Mouse (Mus musculus) cerebellum, postnatal 36 days (tissue): ENCODE measurements around the gene Pde7b.
A peak's percentile ranks its signal among the peaks of the same experiment; 100 is the strongest.

ENCODE experiments used
- DNase-seq, 2 experiments: peaks; one replicate each; pipeline ENCODE4 v3.0.0; 2021 to 2022; ENCODE audit warnings: mixed read lengths in 2 of 2

Pde7b gene

DNA sequence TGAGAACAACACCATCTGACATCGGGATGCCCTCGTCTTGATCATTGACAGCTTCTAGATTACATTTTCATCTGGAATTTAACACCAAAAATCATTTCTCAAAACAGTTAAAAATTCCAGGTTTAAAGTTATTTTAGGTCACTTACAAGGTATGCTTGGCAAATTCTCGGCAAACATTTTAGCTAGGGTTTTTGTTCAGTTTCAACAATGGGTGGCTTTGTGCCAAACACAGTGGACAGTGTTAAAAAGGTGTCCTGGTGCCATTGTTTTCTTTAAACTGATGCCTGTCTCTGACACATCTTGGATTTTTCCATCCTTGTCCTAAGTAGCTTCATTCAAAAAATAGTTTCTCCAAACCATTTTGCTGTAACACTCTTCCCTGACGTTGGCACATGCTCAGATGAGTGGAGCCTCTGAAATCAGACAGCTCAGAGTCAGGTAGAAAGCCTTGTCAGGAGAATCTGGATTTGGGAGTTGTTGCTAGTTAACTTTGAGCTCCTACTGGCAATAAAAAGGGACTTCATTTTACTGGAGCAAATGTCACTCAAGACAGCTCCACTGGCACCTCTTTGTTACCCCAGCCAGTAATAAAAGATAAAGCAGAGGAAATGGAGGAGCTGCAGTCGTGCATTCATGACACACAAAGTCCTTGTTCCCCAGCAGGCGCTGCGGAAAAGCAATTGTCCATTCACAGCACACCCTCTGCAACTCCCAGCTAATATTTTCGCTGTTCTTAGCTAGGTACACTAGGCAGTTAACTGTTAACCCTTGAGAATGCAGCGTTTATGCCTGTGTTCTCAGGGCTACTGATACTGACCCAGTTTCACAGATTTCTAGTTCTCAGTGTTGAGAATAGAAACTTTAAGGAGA lies 2.0 kb downstream of the Pde7b start:
- DNase-seq: no peak

DNA sequence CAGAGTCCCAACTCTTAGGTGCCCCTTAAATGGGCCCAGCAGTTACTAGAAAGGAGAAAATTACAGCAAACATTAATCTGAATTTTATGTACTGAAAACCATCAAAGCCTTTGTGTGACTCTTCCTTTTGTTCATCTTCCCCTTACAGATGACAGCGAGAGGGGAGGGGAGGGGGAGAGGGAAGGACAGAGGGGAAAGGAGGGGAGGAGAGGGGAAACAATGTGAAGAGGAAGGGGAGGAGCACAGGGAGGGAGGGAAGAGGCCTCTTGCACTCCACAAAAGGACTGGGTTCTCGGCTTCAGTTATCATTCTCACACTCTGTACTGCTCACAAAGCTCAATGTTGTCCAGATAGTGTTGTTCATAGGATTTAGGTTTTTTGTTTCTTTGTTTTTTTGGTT lies 5.7 kb downstream of the Pde7b start:
- no peak for DNase-seq

DNA sequence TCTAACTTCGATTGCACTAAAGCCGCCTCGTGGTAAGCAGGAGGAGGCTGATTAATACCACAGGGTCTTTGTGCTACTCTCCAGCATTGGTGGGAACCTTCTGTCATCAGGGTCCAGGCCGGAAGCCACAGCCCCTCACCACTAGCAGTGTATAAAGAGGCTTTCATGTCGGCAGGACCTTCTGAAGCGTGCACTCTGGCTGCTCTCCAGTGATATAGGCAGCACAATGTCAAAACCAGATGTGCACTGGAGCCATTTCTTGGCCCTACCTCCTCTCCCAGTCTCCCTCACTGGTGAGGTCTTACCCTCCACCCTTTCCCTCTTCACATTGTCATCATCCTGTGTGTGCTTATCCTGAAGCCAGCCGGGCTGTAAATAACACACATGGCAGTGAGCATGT lies 24.2 kb downstream of the Pde7b start:
- no peak for DNase-seq

DNA sequence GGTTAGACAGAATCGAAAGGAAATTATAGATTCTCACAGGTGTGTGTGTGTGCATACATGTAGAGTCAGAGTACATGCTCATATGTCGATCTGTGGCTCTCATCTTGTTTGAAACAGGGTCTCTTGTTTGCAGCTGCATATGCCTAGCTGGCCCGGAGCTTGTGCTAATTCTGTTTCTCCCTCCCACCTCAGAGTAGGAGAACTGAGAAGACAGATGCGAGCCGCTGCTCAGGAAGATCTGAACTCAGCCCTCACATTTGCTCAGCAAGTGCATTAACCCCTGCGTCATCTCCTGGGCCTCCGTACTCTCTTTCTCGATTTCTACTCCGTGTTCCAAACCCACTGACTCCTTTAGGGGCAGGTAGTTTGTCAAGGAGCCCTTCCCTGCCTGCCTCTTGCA lies 25.0 kb downstream of the Pde7b start:
- no peak for DNase-seq

DNA sequence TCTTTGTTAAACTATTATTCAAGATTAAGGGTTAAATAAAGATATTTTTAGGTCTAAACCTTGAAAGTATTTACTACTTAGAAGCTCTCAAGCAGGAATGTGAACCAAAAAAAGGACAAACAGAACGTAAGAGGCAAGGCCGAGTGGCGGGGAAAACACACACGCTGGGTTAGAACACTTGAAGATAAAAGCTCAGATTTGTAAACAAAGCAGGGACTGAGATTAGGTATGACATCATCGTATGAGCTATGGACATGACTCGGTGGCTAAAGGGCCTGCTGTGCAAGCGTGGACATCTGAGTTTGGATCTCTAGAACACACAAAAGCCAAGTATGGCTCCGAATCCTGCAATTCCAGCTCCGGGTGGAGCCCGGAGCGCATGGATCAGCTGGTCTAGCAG lies 29.2 kb downstream of the Pde7b start:
- no peak for DNase-seq

GRCm38 (mm10) chr10:20690002-20690401 lies 34.9 kb downstream of the Pde7b start:
- DNase-seq: no peak

GRCm38 (mm10) chr10:20684151-20684550 lies 40.7 kb downstream of the Pde7b start:
- DNase-seq: no peak

GRCm38 (mm10) chr10:20680986-20681385 lies 43.9 kb downstream of the Pde7b start:
- no peak for DNase-seq

GRCm38 (mm10) chr10:20675321-20675720 lies 49.6 kb downstream of the Pde7b start:
- DNase-seq: peak; percentile 12 to 14

DNA sequence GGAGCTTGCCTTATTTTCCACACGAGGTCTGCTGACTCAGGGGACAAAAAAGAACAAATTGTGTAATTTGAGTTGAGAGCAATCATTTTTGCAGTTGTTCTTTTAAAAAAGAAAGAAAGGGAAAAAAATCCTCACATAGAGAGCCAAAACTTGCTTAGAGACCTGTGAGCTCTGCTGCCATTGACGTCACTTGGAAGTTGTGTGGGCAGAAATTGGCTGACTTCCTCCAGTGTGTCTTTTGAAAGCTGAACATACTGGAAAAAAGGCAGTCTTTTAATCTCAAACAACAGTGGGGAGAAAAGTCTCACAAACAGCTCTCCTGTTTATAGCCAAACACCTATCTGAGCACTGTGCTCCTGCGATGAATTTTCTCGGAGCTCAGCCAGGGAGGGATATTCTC lies 51.1 kb downstream of the Pde7b start:
- no peak for DNase-seq

DNA sequence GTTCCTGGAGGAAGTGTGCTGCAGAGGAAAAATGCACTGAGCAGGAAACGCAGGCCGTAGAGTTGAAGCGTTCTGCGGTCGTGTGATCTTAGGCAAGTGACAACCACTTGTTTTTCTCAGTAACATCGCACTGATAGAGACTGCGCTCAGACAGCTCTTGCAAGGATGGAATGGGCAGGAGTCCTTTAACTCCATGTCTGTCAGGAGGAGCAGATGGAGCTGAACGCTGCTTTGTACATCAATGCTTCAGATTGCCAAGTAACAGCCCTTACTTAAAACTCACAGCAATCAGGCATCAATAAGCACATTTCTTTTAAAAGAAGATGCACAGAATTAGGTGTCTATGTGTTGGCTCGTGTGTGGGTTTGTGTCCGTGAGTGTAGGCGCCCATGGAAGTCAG lies 52.3 kb downstream of the Pde7b start:
- no peak for DNase-seq

DNA sequence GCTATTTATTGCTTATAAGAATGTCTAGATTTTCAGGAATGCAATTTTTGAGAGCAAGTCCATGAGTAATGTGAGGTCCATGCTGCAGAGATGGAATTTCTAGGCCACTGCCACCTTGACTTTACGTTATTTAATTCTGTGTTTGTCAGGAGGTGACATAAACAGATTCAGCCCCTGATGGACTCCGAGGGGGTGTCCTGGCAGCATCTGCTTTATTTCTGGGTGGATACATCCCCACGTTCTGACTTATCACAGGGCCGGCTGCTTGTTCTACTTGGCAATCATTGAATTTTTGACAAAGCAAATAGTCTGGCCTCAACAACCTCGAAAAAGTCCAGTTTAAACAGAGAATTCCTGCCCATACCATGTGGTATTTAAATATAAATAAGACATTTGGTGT lies 53.3 kb downstream of the Pde7b start:
- DNase-seq: no peak

DNA sequence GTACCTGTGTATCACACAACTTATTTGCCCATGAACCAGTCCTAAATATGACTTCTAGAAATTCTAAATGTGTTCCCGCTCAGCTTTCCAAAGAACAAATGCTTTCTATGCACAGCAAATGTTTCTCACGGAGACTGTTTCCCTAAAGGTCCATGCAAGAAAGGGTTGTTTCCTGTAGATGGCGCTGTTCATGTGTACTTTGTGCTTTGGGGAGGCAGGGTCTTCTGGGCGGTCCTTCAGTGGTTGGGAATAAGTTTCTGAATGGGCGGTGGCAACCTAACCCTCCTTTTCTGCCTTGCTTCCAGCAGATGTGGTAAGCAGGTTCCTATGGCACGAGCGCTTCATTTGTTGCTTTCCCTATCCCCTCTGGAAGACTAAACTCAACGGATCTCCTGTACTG lies 54.3 kb downstream of the Pde7b start:
- no peak for DNase-seq

- no peak for DNase-seq
Measured at GRCm38 (mm10) chr10:20669467-20669866, 55.4 kb downstream of the Pde7b start.

DNA sequence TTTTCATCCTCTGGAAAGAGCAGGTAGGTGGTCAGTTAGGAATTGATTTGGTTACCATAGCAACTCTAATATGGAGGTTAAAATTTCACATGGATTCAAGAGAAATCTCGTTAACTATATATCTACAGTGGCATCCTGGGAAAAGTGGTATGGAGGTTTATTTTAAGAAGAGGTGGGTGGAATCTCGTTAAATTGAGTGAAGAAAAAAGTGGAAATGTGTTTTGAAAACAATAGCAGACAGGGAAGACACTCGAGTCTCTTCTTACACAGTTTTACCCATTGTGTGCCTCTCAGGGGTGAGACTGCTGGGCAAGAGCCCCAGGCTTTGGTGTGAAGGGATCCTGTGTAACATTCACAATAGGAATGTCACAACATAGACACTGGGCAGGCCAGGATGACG lies 56.3 kb downstream of the Pde7b start:
- no peak for DNase-seq

DNA sequence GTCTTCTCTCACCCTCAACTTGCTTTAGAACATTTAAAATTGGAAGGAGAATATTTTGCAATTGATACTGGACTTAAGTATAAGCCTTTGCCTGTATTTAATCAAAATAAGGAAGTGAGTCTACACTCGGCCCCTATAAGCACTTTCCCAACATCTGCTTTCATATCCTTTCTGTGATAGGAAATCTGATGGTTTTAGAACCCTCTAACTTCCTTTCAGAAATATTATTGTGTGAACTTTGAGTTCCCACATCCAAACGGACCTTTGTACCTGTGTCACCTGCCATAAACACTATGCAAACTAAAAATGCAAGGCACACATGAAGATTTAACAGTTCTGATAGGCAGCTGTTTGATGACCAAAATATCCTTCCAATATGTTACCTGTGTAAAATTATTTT lies 58.2 kb downstream of the Pde7b start:
- no peak for DNase-seq

DNA sequence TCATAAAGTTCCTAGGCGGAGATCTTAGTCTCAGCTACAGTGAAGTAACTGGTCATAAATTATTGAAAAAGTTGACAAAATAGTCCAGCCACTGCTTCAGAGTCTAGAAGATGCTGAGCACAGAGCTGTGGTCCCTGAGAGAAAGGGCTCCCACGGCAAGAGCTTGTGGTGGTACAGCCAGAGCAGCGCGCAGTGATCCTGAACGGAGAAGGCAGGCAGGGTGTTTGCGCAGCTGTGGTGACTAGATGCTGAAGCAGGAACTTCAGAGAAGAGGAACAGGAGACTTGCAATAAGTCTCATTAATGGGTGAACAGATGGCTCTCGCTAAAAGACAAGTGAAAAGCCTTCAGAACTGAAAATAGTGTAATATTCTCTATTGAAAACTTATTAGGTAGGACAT lies 61.9 kb downstream of the Pde7b start:
- DNase-seq: no peak

DNA sequence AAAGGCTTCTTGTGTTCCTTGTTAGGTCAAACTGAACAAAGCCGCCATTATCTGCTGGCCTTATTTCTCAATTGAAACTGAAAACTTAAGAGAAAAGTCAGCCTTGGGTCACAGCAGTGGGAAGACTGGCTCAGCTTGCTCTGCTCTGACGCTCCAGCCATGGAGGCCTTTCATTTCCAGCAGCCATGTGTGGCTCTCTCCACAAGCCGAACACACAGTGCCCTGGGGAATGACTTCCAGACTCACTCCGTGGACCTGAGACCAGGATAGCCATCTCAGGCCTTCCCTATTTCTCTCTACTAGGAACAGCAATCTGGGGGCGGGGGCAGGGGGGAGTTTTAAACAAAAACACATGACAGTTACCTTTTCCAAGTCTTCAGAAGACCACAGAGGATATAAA lies 63.2 kb downstream of the Pde7b start:
- DNase-seq: no peak

GRCm38 (mm10) chr10:20659718-20660117 lies 65.2 kb downstream of the Pde7b start:
- DNase-seq: no peak

GRCm38 (mm10) chr10:20659268-20659667 lies 65.6 kb downstream of the Pde7b start:
- no peak for DNase-seq

- DNase-seq: no peak
Measured at GRCm38 (mm10) chr10:20658716-20659115, 66.2 kb downstream of the Pde7b start.

- no peak for DNase-seq
Measured at GRCm38 (mm10) chr10:20657316-20658081, 67.4 kb downstream of the Pde7b start.

- DNase-seq: no peak
Measured at GRCm38 (mm10) chr10:20654590-20654989, 70.3 kb downstream of the Pde7b start.

GRCm38 (mm10) chr10:20654187-20654586 lies 70.7 kb downstream of the Pde7b start:
- DNase-seq: no peak
